Mouse (Mus musculus): ENCODE data around the gene Slc45a3. TPM values are rescaled to one million over a fixed set of nuclear protein-coding genes. Genes with fewer than 3 reads are reported as not detected.

The Slc45a3 gene
- polyA plus RNA-seq, 1 experiment from 2014 or later = 2.6 TPM

- no peak overlapping the region for H3K27ac ChIP-seq
- ATAC-seq (ENCODE audit: low read depth) (no peak), DNase-seq (no peak)
- peaks cover 21% of the 10 kb centered on the region for H3K4me1 ChIP-seq (replicated peaks)
- H3K9me3 ChIP-seq (replicated peaks) = no peaks in the 10 kb centered on the region
- H3K9ac ChIP-seq = no peak overlapping the region
- WGBS (ENCODE audit: insufficient replicate concordance) = 62% methylated on average over 2 of the region's 2 CpGs
- H3K27me3 ChIP-seq = no peaks in the 10 kb centered on the region
- H3K4me2 ChIP-seq = no peak overlapping the region
- no peak overlapping the region for H3K4me3 ChIP-seq (replicated peaks)
- H3K36me3 ChIP-seq = no peaks in the 10 kb centered on the region
These were observed 40.3 kb downstream of the Slc45a3 start for GRCm38 (mm10) chr1:132003111-132003510.

- Histone ChIP-seq H3K27me3 (no peaks in the 10 kb centered on the region), H3K9me3 (replicated peaks) (no peaks in the 10 kb centered on the region), H3K4me1 (replicated peaks) (peaks cover 22% of the 10 kb centered on the region), H3K9ac (no peak overlapping the region), H3K36me3 (no peaks in the 10 kb centered on the region), H3K4me2 (no peak overlapping the region), H3K27ac (no peak overlapping the region), H3K4me3 (replicated peaks) (no peak overlapping the region)
- DNase-seq = no peak
- 23% methylated on average over 1 of the region's 1 CpGs for WGBS (ENCODE audit: insufficient replicate concordance)
- no peak for ATAC-seq (ENCODE audit: low read depth)
These were observed 41.0 kb downstream of the Slc45a3 start for GRCm38 (mm10) chr1:132003817-132004216.

GRCm38 (mm10) chr1:132004574-132005180 is 41.9 kb downstream of the Slc45a3 start:
- 75% methylated on average over 6 of the region's 6 CpGs for WGBS (ENCODE audit: insufficient replicate concordance)
- H3K4me1 ChIP-seq (replicated peaks) = peaks cover 31% of the 10 kb centered on the region
- H3K4me2 ChIP-seq = no peak overlapping the region
- ATAC-seq (ENCODE audit: low read depth) (no peak), DNase-seq (no peak)
- no peaks in the 10 kb centered on the region for H3K36me3 ChIP-seq
- no peak overlapping the region for H3K4me3 ChIP-seq (replicated peaks)
- H3K9ac ChIP-seq = no peak overlapping the region
- no peak overlapping the region for H3K27ac ChIP-seq
- H3K27me3 ChIP-seq = no peaks in the 10 kb centered on the region
- no peaks in the 10 kb centered on the region for H3K9me3 ChIP-seq (replicated peaks)

- H3K27ac ChIP-seq = no peak overlapping the region
- H3K36me3 ChIP-seq = no peaks in the 10 kb centered on the region
- peaks cover 39% of the 10 kb centered on the region for H3K4me1 ChIP-seq (replicated peaks)
- H3K9ac ChIP-seq = no peak overlapping the region
- H3K27me3 ChIP-seq = no peaks in the 10 kb centered on the region
- H3K4me3 ChIP-seq (replicated peaks) = no peak overlapping the region
- H3K9me3 ChIP-seq (replicated peaks) = no peaks in the 10 kb centered on the region
- ATAC-seq (ENCODE audit: low read depth) = no peak
- no peak overlapping the region for H3K4me2 ChIP-seq
- 85% methylated on average over 1 of the region's 1 CpGs for WGBS (ENCODE audit: insufficient replicate concordance)
- no peak for DNase-seq
These were observed 42.7 kb downstream of the Slc45a3 start for GRCm38 (mm10) chr1:132005466-132005865.

- Histone ChIP-seq H3K27ac (no peak overlapping the region), H3K36me3 (no peaks in the 10 kb centered on the region), H3K9ac (no peak overlapping the region), H3K4me3 (replicated peaks) (no peak overlapping the region), H3K4me2 (no peak overlapping the region), H3K27me3 (no peaks in the 10 kb centered on the region), H3K9me3 (replicated peaks) (no peaks in the 10 kb centered on the region), H3K4me1 (replicated peaks) (peaks cover 45% of the 10 kb centered on the region)
- DNase-seq = no peak
- no peak for ATAC-seq (ENCODE audit: low read depth)
- 66% methylated on average over 3 of the region's 3 CpGs for WGBS (ENCODE audit: insufficient replicate concordance)
These were observed 43.3 kb downstream of the Slc45a3 start for GRCm38 (mm10) chr1:132006046-132006445.

GRCm38 (mm10) chr1:132006721-132007120 is 44.0 kb downstream of the Slc45a3 start:
- WGBS (ENCODE audit: insufficient replicate concordance) = 35% methylated on average over 5 of the region's 5 CpGs
- no peak for ATAC-seq (ENCODE audit: low read depth)
- Histone ChIP-seq H3K36me3 (no peaks in the 10 kb centered on the region), H3K4me2 (peak overlapping the region; percentile 91), H3K4me1 (replicated peaks) (peaks cover 51% of the 10 kb centered on the region), H3K9me3 (replicated peaks) (no peaks in the 10 kb centered on the region), H3K27me3 (no peaks in the 10 kb centered on the region), H3K9ac (peak overlapping the region; percentile 86), H3K4me3 (replicated peaks) (peak overlapping the region; percentile 86), H3K27ac (peak overlapping the region; percentile 97)
- DNase-seq = no peak

- peak; percentile 84 for ATAC-seq (ENCODE audit: low read depth)
- H3K4me3 ChIP-seq (replicated peaks) = peak within 1 kb of the TSS; percentile 86
- peak; percentile 80 for DNase-seq
- peak within 1 kb of the TSS; percentile 97 for H3K27ac ChIP-seq
- H3K4me2 ChIP-seq = peak within 1 kb of the TSS; percentile 91
- under 1% methylated on average over 61 of the region's 61 CpGs for WGBS (ENCODE audit: insufficient replicate concordance)
- H3K36me3 ChIP-seq = no peaks in the 10 kb centered on the region; the same call in 1 of the 2 replicates
- H3K9ac ChIP-seq = peak within 1 kb of the TSS; percentile 86
- peaks cover 57% of the 10 kb centered on the region for H3K4me1 ChIP-seq (replicated peaks)
- no peaks in the 10 kb centered on the region for H3K27me3 ChIP-seq
- H3K9me3 ChIP-seq (replicated peaks) = no peaks in the 10 kb centered on the region
These were observed 44.6 kb downstream of the Slc45a3 start, which contains the start of gene Elk4 for GRCm38 (mm10) chr1:132007282-132007815. Gene Elk4 (plus strand): TSS chr1:132007607.

- WGBS (ENCODE audit: insufficient replicate concordance) = under 1% methylated on average over 72 of the region's 72 CpGs
- Histone ChIP-seq H3K4me2 (peak overlapping the region; percentile 91), H3K27me3 (no peaks in the 10 kb centered on the region), H3K36me3 (peaks cover 6% of the 10 kb centered on the region; the same call in 1 of the 2 replicates), H3K9me3 (replicated peaks) (no peaks in the 10 kb centered on the region), H3K4me3 (replicated peaks) (peak overlapping the region; percentile 86), H3K27ac (peak overlapping the region; percentile 97), H3K9ac (peak overlapping the region; percentile 86), H3K4me1 (replicated peaks) (peaks cover 60% of the 10 kb centered on the region)
- DNase-seq (peak; percentile 75), ATAC-seq (ENCODE audit: low read depth) (peak; percentile 89)
These were observed 45.4 kb downstream of the Slc45a3 start for GRCm38 (mm10) chr1:132007828-132008827.

- ATAC-seq (ENCODE audit: low read depth) = no peak
- peak overlapping the region; percentile 86 for H3K4me3 ChIP-seq (replicated peaks)
- H3K36me3 ChIP-seq = peaks cover 9% of the 10 kb centered on the region
- 19% methylated on average over 8 of the region's 8 CpGs for WGBS (ENCODE audit: insufficient replicate concordance)
- peak overlapping the region; percentile 86 for H3K9ac ChIP-seq
- peaks cover 60% of the 10 kb centered on the region for H3K4me1 ChIP-seq (replicated peaks)
- H3K27ac ChIP-seq = peak overlapping the region; percentile 97
- no peaks in the 10 kb centered on the region for H3K9me3 ChIP-seq (replicated peaks)
- DNase-seq = no peak
- no peaks in the 10 kb centered on the region for H3K27me3 ChIP-seq
- H3K4me2 ChIP-seq = peak overlapping the region; percentile 91
These were observed 46.3 kb downstream of the Slc45a3 start for GRCm38 (mm10) chr1:132008881-132009644.

GRCm38 (mm10) chr1:132010632-132011501 is 48.1 kb downstream of the Slc45a3 start:
- no peaks in the 10 kb centered on the region for H3K9me3 ChIP-seq (replicated peaks)
- 58% methylated on average over 17 of the region's 17 CpGs for WGBS (ENCODE audit: insufficient replicate concordance)
- no peaks in the 10 kb centered on the region for H3K27me3 ChIP-seq
- DNase-seq (no peak), ATAC-seq (ENCODE audit: low read depth) (no peak)
- H3K9ac ChIP-seq = peak overlapping the region; percentile 50; the same call in 1 of the 2 replicates
- peak overlapping the region; percentile 22; the same call in 1 of the 2 replicates for H3K4me3 ChIP-seq (replicated peaks)
- peaks cover 54% of the 10 kb centered on the region for H3K4me1 ChIP-seq (replicated peaks)
- H3K4me2 ChIP-seq = peak overlapping the region; percentile 43
- peaks cover 26% of the 10 kb centered on the region for H3K36me3 ChIP-seq
- peak overlapping the region; percentile 50 for H3K27ac ChIP-seq
